Mouse (Mus musculus) cerebellum, adult 9-11 months (tissue): Measurements from ENCODE around the gene Gm21943.
"Not testable (repeated sequence)": the region's sequence is repeated elsewhere in the genome, so short reads cannot be mapped to it uniquely, and the experiment has no call there.

Experiments
- DNase-seq: peaks from one replicate; pipeline ENCODE4 v3.0.0; 2022

The Gm21943 gene

GRCm38 (mm10) chrY:57533644-57534043 is at the start of gene Gm21943:
Gene Gm21943, minus strand, starts transcription at chrY:57533744.
- DNase-seq, result not testable (repeated sequence)
